Mouse (Mus musculus) bone marrow macrophage, adult 2 months (primary cell): ENCODE results near the gene Myadml2.

Experiments
- CTCF ChIP-seq: IDR thresholded peaks from 2 replicates; pipeline ENCODE4 v1.5.1; 2012; ENCODE audit warnings: low read depth, mild to moderate bottlenecking, low read length, moderate library complexity
- POLR2A ChIP-seq: IDR thresholded peaks from 2 replicates; pipeline ENCODE4 v1.6.1; 2012; ENCODE audit warnings: mild to moderate bottlenecking, low read depth, low read length, borderline replicate concordance

- TF ChIP-seq CTCF, result no peak
- TF ChIP-seq POLR2A, result no peak
Observed at GRCm38 (mm10) chr11:120626785-120627467, 21.0 kb downstream of the Myadml2 start.
